30 mouse cellular contexts compared by ENCODE assay signal in the genomic region with DNA sequence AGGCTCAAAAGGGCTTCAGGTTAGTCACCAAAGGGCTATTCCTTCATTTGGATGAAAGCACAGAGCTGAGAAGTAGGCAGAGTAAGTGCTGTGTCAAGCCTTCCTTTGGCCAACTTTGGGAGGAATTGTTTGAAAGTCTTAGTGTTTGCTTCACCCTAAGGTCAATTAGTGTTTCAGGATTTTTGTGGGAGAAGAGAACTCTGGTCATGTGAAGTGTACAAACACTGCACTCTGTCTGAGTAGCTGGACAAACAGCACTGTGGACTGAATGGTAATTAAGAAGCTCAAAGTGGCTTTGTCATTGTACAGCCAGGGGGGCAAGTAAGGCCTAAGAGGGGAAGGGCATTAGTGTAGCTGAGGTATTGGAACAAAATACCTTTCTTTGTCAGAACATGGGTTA. TPM values are rescaled to one million over a fixed set of nuclear protein-coding genes. Genes with fewer than 3 reads are reported as not detected.
A peak's percentile ranks its signal among the peaks of the same experiment; 100 is the strongest.
DNase-seq lines count a peak whose midpoint lies in the region; ATAC-seq lines count a peak whose summit lies in the region.
"Had no signal": no experiment of that assay in that cellular context is flagged by ENCODE, and none has a peak within 500 bp of the region (broad histone marks: within the 10 kb centered on the region; RNA-seq: fewer than 3 reads in every experiment).

No protein-coding gene starts in this region.

- no peak overlapping the region for H3K27ac ChIP-seq in lung, embryonic 15.5 days
- no peak overlapping the region for H3K27ac ChIP-seq in limb, embryonic 10.5 days
- no peak overlapping the region for H3K27ac ChIP-seq in neural tube, embryonic 15.5 days (replicated peaks)
- H3K27ac ChIP-seq: embryonic facial prominence, embryonic 12.5 days; embryonic facial prominence, embryonic 15.5 days; gastrocnemius, adult 2 months; heart, embryonic 15.5 days; hindbrain, embryonic 12.5 days; hindbrain, embryonic 15.5 days had no signal

- peak; percentile 69; the same call in 1 of the 2 replicates for ATAC-seq in lung, embryonic 15.5 days (ENCODE audit: borderline replicate concordance, extremely low read depth, low FRiP score, low TSS enrichment)
- no peak for ATAC-seq in neural tube, embryonic 15.5 days (ENCODE audit: low FRiP score)
- ATAC-seq: CD4-positive, CD25-positive, alpha-beta regulatory T cell, adult 4 months; forebrain, embryonic 14.5 days; forebrain, postnatal 0 days had no signal

- no peak overlapping the region for H3K4me3 ChIP-seq in lung, embryonic 15.5 days
- no peak overlapping the region for H3K4me3 ChIP-seq in limb, embryonic 10.5 days
- no peak overlapping the region for H3K4me3 ChIP-seq in neural tube, embryonic 15.5 days (replicated peaks)
- H3K4me3 ChIP-seq: embryonic facial prominence, embryonic 12.5 days; embryonic facial prominence, embryonic 15.5 days; gastrocnemius, adult 2 months; heart, embryonic 12.5 days; heart, embryonic 15.5 days; hindbrain, embryonic 12.5 days; hindbrain, embryonic 15.5 days had no signal

- no peak overlapping the region for H3K4me2 ChIP-seq in lung, embryonic 15.5 days
- no peak overlapping the region for H3K4me2 ChIP-seq in neural tube, embryonic 15.5 days
- H3K4me2 ChIP-seq: embryonic facial prominence, embryonic 12.5 days; embryonic facial prominence, embryonic 15.5 days; heart, embryonic 12.5 days; heart, embryonic 15.5 days; hindbrain, embryonic 12.5 days; hindbrain, embryonic 15.5 days had no signal

- peak; percentile 35 to 63 for DNase-seq in lung, adult 18-20 months
- no peak for DNase-seq in lung, postnatal 14 days
- peak; percentile 26 for DNase-seq in lung, postnatal 10 days
- peak; percentile 22 for DNase-seq in lung, postnatal 4 days
- no peak for DNase-seq in limb, embryonic 10.5 days (ENCODE audit: low spot score)
- DNase-seq in layer of hippocampus, adult 18-20 months (ENCODE audit: low spot score in 2 of 2): no peak
- DNase-seq: adrenal gland, adult 8-10 months; adrenal gland, postnatal 25 days; cerebellum, adult 2 months; cerebellum, adult 9-11 months; cerebellum, postnatal 25 days; forebrain, postnatal 0 days; gastrocnemius, adult 2 months; gastrocnemius, postnatal 14 days; heart, adult 18-20 months; heart, postnatal 10 days; heart, postnatal 36 days had no signal

- no peaks in the 10 kb centered on the region for H3K27me3 ChIP-seq in lung, embryonic 15.5 days
- no peaks in the 10 kb centered on the region for H3K27me3 ChIP-seq in limb, embryonic 10.5 days (ENCODE audit: low read depth, poor library complexity, severe bottlenecking)
- no peaks in the 10 kb centered on the region for H3K27me3 ChIP-seq in neural tube, embryonic 15.5 days (replicated peaks)
- H3K27me3 ChIP-seq: embryonic facial prominence, embryonic 12.5 days; embryonic facial prominence, embryonic 15.5 days; heart, embryonic 12.5 days; heart, embryonic 15.5 days; hindbrain, embryonic 12.5 days; hindbrain, embryonic 15.5 days had no signal

- H3K4me1 ChIP-seq in lung, embryonic 15.5 days: no peaks in the 10 kb centered on the region
- no peaks in the 10 kb centered on the region for H3K4me1 ChIP-seq in limb, embryonic 10.5 days
- no peaks in the 10 kb centered on the region for H3K4me1 ChIP-seq in neural tube, embryonic 15.5 days
- H3K4me1 ChIP-seq: embryonic facial prominence, embryonic 12.5 days; embryonic facial prominence, embryonic 15.5 days; heart, embryonic 12.5 days; heart, embryonic 15.5 days; hindbrain, embryonic 12.5 days; hindbrain, embryonic 15.5 days had no signal

- H3K9ac ChIP-seq in lung, embryonic 15.5 days: no peak overlapping the region
- no peak overlapping the region for H3K9ac ChIP-seq in neural tube, embryonic 15.5 days (replicated peaks)
- H3K9ac ChIP-seq: embryonic facial prominence, embryonic 12.5 days; embryonic facial prominence, embryonic 15.5 days; forebrain, postnatal 0 days; heart, embryonic 12.5 days; heart, embryonic 15.5 days; hindbrain, embryonic 12.5 days; hindbrain, embryonic 15.5 days had no signal

- H3K36me3 ChIP-seq in lung, embryonic 15.5 days: no peaks in the 10 kb centered on the region
- no peaks in the 10 kb centered on the region for H3K36me3 ChIP-seq in limb, embryonic 10.5 days
- no peaks in the 10 kb centered on the region for H3K36me3 ChIP-seq in neural tube, embryonic 15.5 days
- H3K36me3 ChIP-seq: embryonic facial prominence, embryonic 12.5 days; embryonic facial prominence, embryonic 15.5 days; heart, embryonic 12.5 days; heart, embryonic 15.5 days; hindbrain, embryonic 12.5 days; hindbrain, embryonic 15.5 days had no signal

- H3K9me3 ChIP-seq in lung, embryonic 15.5 days: no peaks in the 10 kb centered on the region
- H3K9me3 ChIP-seq in limb, embryonic 10.5 days (replicated peaks): no peaks in the 10 kb centered on the region
- H3K9me3 ChIP-seq in neural tube, embryonic 15.5 days (replicated peaks): no peaks in the 10 kb centered on the region
- H3K9me3 ChIP-seq: embryonic facial prominence, embryonic 12.5 days; embryonic facial prominence, embryonic 15.5 days; heart, embryonic 12.5 days; heart, embryonic 15.5 days; hindbrain, embryonic 12.5 days; hindbrain, embryonic 15.5 days had no signal

RNA-seq across cellular contexts. Expression of gene Ifit1bl2, which starts 9.1 kb away (rescaled TPM):
- polyA plus RNA-seq in lung, embryonic 15.5 days (2015; fragmentation: Nextera tagmentation; extraction: Ambion mirVana): 0.07 and 0.08 TPM in 2 replicates
- not detected in 2 replicates for polyA plus RNA-seq in limb, embryonic 10.5 days (2016; fragmentation: Nextera tagmentation; extraction: Ambion mirVana)
- polyA plus RNA-seq in neural tube, embryonic 15.5 days (2015; fragmentation: Nextera tagmentation; extraction: Ambion mirVana): 0.38 and 0.41 TPM in 2 replicates
- total RNA-seq in layer of hippocampus, adult 18-20 months (2021): under 1 TPM; 0.50 to 0.61 TPM
- total RNA-seq: common myeloid progenitor, adult 5-6 weeks; MEL had no signal
- polyA plus RNA-seq: C2C12 had no signal

RNA-seq across cellular contexts. Expression of gene Ifit1, which starts 9.2 kb away (rescaled TPM):
- 0.29 and 0.62 TPM in 2 replicates for polyA plus RNA-seq in lung, embryonic 15.5 days (2015; fragmentation: Nextera tagmentation; extraction: Ambion mirVana)
- not detected in 2 replicates for polyA plus RNA-seq in limb, embryonic 10.5 days (2016; fragmentation: Nextera tagmentation; extraction: Ambion mirVana)
- polyA plus RNA-seq in neural tube, embryonic 15.5 days (2015; fragmentation: Nextera tagmentation; extraction: Ambion mirVana): 0.63 and 2.0 TPM in 2 replicates
- total RNA-seq in layer of hippocampus, adult 18-20 months (2021): under 1 TPM; 0.74 to 0.79 TPM

RNA-seq across cellular contexts. Expression of gene Ifit3b, which starts 23.7 kb away (rescaled TPM):
- 0.18 and 0.32 TPM in 2 replicates for polyA plus RNA-seq in lung, embryonic 15.5 days (2015; fragmentation: Nextera tagmentation; extraction: Ambion mirVana)
- 0.23 TPM in 1 of 2 replicates, not detected in the other for polyA plus RNA-seq in limb, embryonic 10.5 days (2016; fragmentation: Nextera tagmentation; extraction: Ambion mirVana)
- polyA plus RNA-seq in neural tube, embryonic 15.5 days (2015; fragmentation: Nextera tagmentation; extraction: Ambion mirVana): 0.51 and 0.59 TPM in 2 replicates
- total RNA-seq in layer of hippocampus, adult 18-20 months (2021): 1 to 10 TPM; 2.3 to 2.5 TPM
- total RNA-seq: common myeloid progenitor, adult 5-6 weeks; MEL had no signal
- polyA plus RNA-seq: C2C12; forebrain, embryonic 14.5 days; hindbrain, embryonic 12.5 days had no signal

RNA-seq across cellular contexts. Expression of gene Ifit1bl1, which starts 29.7 kb away (rescaled TPM):
- polyA plus RNA-seq in lung, embryonic 15.5 days (2015; fragmentation: Nextera tagmentation; extraction: Ambion mirVana): 0.54 and 0.63 TPM in 2 replicates
- polyA plus RNA-seq in limb, embryonic 10.5 days (2016; fragmentation: Nextera tagmentation; extraction: Ambion mirVana): not detected in 2 replicates
- 1.6 and 1.7 TPM in 2 replicates for polyA plus RNA-seq in neural tube, embryonic 15.5 days (2015; fragmentation: Nextera tagmentation; extraction: Ambion mirVana)
- 1 to 10 TPM; 1.2 to 1.8 TPM for total RNA-seq in layer of hippocampus, adult 18-20 months (2021)
- total RNA-seq: common myeloid progenitor, adult 5-6 weeks; gastrocnemius, adult 2 months; MEL had no signal
- polyA plus RNA-seq: C2C12 had no signal

RNA-seq across cellular contexts. Expression of gene Ifit3, which starts 48.2 kb away (rescaled TPM):
- polyA plus RNA-seq in lung, embryonic 15.5 days (2015; fragmentation: Nextera tagmentation; extraction: Ambion mirVana): 0.62 and 0.92 TPM in 2 replicates
- polyA plus RNA-seq in limb, embryonic 10.5 days (2016; fragmentation: Nextera tagmentation; extraction: Ambion mirVana): 0.28 TPM in 1 of 2 replicates, not detected in the other
- 2.1 and 3.1 TPM in 2 replicates for polyA plus RNA-seq in neural tube, embryonic 15.5 days (2015; fragmentation: Nextera tagmentation; extraction: Ambion mirVana)
- total RNA-seq in layer of hippocampus, adult 18-20 months (2021): 1 to 10 TPM; 3.0 to 4.6 TPM
- total RNA-seq: MEL had no signal

Comparison
In these comparisons a context has a peak if more than half of its experiments do, and no peak if none do; other contexts are left out.
1. DNase-seq: peak in lung, adult 18-20 months (2 of 2), lung, postnatal 10 days (single experiment) and lung, postnatal 4 days (2 of 2); none in lung, postnatal 14 days (single experiment), limb, embryonic 10.5 days (single experiment) and layer of hippocampus, adult 18-20 months (0 of 2).